Mouse (Mus musculus) ZHBTc4 (cell line): ENCODE results near the gene Trpv2.

Source experiments
- DNase-seq: peaks from one replicate; pipeline ENCODE4 v3.0.0-alpha.2; 2011; ENCODE audit warnings: low read depth, low spot score

Trpv2 gene

GRCm38 (mm10) chr11:62573959-62574702, at the start of gene Trpv2:
TSS of gene Trpv2 (plus strand) at chr11:62574486.
- no peak for DNase-seq

- DNase-seq, result no peak
Observed at GRCm38 (mm10) chr11:62537089-62537488, 37.2 kb upstream of the Trpv2 start.

- DNase-seq, result peak; percentile 26
Observed at GRCm38 (mm10) chr11:62537590-62537989, 36.7 kb upstream of the Trpv2 start.

- peak; percentile 70 for DNase-seq
Observed at GRCm38 (mm10) chr11:62538321-62539088, 35.8 kb upstream of the Trpv2 start.

- DNase-seq, result peak; percentile 90
Observed at GRCm38 (mm10) chr11:62539089-62539890, 35.0 kb upstream of the Trpv2 start, which contains the start of gene Cenpv. TSS of gene Cenpv (minus strand) at chr11:62539261.

GRCm38 (mm10) chr11:62540167-62540566, 34.1 kb upstream of the Trpv2 start:
- no peak for DNase-seq

- DNase-seq, result no peak
Observed at GRCm38 (mm10) chr11:62540969-62541368, 33.3 kb upstream of the Trpv2 start.

GRCm38 (mm10) chr11:62541581-62541980, 32.7 kb upstream of the Trpv2 start:
- no peak for DNase-seq

GRCm38 (mm10) chr11:62543991-62544390, 30.3 kb upstream of the Trpv2 start:
- peak; percentile 52 for DNase-seq

- DNase-seq, result peak; percentile 71
Observed at GRCm38 (mm10) chr11:62549782-62550181, 24.5 kb upstream of the Trpv2 start.

- peak; percentile 91 for DNase-seq
Observed at GRCm38 (mm10) chr11:62550227-62550685, 24.0 kb upstream of the Trpv2 start.

- peak; percentile 100 for DNase-seq
Observed at GRCm38 (mm10) chr11:62550727-62551225, 23.5 kb upstream of the Trpv2 start, which contains the start of gene Ubb. TSS of gene Ubb (plus strand) at chr11:62551171.

GRCm38 (mm10) chr11:62551226-62552119, 22.8 kb upstream of the Trpv2 start:
- DNase-seq, result peak; percentile 92

GRCm38 (mm10) chr11:62553186-62553585, 21.1 kb upstream of the Trpv2 start:
- peak; percentile 36 for DNase-seq

- no peak for DNase-seq
Observed at GRCm38 (mm10) chr11:62553633-62554032, 20.7 kb upstream of the Trpv2 start.

GRCm38 (mm10) chr11:62554163-62554855, 20.0 kb upstream of the Trpv2 start:
- DNase-seq, result peak; percentile 36

- peak; percentile 32 for DNase-seq
Observed at GRCm38 (mm10) chr11:62554934-62555517, 19.3 kb upstream of the Trpv2 start.

GRCm38 (mm10) chr11:62555896-62556412, 18.3 kb upstream of the Trpv2 start:
- no peak for DNase-seq

GRCm38 (mm10) chr11:62557205-62557604, 17.1 kb upstream of the Trpv2 start:
- no peak for DNase-seq
